Mouse (Mus musculus) megakaryocyte, embryonic 14.5 days (primary cell): ENCODE measurements at regions not wholly inside any gene's neighbourhood (a gene's known extent, or its start where the extent isn't known, plus 50 kb on each side); places are given as distances from the start of the nearest gene placed in this dataset.

Experiments used
- H3K27me3 ChIP-seq: replicated peaks from 2 replicates; pipeline ENCODE3; 2012; ENCODE audit warnings: inconsistent platforms
- H3K36me3 ChIP-seq: replicated peaks from 2 replicates; pipeline ENCODE3; 2012; ENCODE audit warnings: low read length, inconsistent platforms, mixed read lengths
- H3K4me1 ChIP-seq: 2 replicates; pipeline ENCODE4 v1.6.1; 2012; ENCODE audit warnings: inconsistent platforms
- H3K4me3 ChIP-seq: replicated peaks from 2 replicates; pipeline ENCODE3; 2012; ENCODE audit warnings: moderate library complexity, mild to moderate bottlenecking, inconsistent platforms
- H3K9me3 ChIP-seq: 2 replicates; pipeline ENCODE4 v1.6.1; 2012; ENCODE audit warnings: inconsistent platforms
- FLI1 ChIP-seq: IDR thresholded peaks from 2 replicates; pipeline ENCODE4 v1.6.1; 2012; ENCODE audit warnings: low read length, inconsistent platforms, mixed read lengths
- GATA1 ChIP-seq: IDR thresholded peaks from 3 replicates; pipeline ENCODE4 v1.6.1; 2012; ENCODE audit warnings: mixed read lengths, low read length, inconsistent platforms, borderline replicate concordance

DNA sequence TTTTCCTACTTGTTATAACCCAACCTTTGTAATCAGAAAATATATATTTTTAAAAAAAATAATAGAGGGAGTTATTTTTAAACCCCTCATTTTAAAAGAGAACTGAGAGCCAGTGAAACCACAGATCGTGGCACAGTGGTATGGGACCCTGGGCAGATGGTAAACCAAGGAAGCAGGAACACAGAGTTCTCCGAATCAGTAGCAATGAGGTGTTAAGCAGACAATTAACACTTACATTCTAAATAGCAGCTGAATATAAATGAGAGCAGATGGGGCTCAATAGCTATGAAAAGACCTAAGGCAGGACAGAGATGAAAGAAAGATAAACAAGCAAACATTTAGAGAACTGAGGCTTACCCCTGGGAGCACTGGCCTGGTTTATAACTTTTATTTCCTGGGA, 116.8 kb downstream of the Fam114a2 start:
- H3K4me1 ChIP-seq, result peaks cover 6% of the 10 kb centered on the region
- peaks cover 20% of the 10 kb centered on the region for H3K9me3 ChIP-seq
- TF ChIP-seq FLI1 (no peak), GATA1 (no peak)
- no peak overlapping the region for H3K4me3 ChIP-seq
- H3K27me3 ChIP-seq, result peaks cover 7% of the 10 kb centered on the region
- H3K36me3 ChIP-seq, result no peaks in the 10 kb centered on the region

DNA sequence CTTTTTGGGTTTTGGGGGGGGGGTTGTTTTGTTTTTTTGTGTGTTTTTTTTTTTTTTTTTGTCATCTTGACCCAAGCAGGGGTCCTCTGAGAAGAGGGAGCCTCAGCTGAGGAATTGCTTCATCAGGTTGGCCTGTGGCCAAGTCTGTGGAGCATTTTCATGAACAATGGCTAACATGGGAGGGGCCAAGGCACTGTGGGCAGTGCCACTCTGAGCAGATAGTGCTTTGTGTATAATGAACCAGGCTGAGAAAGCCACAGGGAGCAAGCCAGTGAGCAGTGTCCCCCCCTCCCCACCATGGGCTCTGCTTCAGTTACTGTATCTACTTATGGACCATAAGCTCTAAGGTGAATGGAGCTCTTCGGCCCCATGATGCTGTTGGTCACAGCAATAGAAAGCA, 119.1 kb downstream of the Fam114a2 start:
- TF ChIP-seq GATA1 (no peak), FLI1 (no peak)
- H3K27me3 ChIP-seq, result peaks cover 5% of the 10 kb centered on the region
- no peaks in the 10 kb centered on the region for H3K36me3 ChIP-seq
- no peak overlapping the region for H3K4me3 ChIP-seq
- peaks cover 5% of the 10 kb centered on the region; the same call in 1 of the 2 replicates for H3K9me3 ChIP-seq
- peaks cover 6% of the 10 kb centered on the region for H3K4me1 ChIP-seq

DNA sequence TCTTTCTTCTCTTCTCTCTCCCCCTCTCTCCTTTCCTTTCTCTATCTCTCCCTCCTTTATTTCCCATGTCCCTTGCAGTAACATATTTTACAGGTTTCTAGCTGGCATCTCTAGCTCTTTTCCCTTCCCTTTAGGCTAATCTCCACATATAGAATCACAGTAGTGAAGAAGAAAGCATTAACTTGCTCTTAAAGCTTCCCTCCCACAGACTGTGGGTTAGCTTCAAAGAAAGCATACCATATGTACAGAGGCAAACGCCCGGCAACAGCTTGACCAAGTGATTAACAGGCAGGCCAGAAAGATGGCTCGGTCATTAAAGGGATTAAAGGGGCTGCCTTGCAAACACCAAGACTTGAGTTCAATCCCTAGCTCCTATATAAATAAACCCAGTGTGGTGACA, 122.0 kb downstream of the Fam114a2 start:
- Histone ChIP-seq H3K27me3 (peaks cover 8% of the 10 kb centered on the region), H3K4me3 (no peak overlapping the region), H3K4me1 (peaks cover 6% of the 10 kb centered on the region), H3K9me3 (no peaks in the 10 kb centered on the region), H3K36me3 (no peaks in the 10 kb centered on the region)
- no peak for TF ChIP-seq FLI1
- TF ChIP-seq GATA1, result no peak

DNA sequence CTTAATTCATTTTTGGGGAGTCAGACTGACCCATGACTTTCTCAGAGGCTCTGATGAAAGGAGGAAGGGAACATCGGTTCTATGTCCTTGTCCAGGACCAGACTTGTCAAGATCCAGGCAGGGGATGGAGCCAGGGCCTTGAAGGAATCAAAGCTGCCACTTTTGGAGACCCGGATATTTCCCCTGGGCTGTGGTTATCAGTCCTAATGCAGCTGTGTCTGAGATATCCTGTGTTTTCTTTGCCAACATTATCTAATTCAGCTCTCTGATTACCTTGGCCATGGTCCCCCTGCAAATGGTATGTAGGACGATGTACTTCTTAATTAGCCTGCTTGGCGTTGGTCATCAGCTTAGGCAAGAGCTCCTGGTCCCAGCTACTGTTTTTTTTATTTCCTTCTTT, 127.6 kb downstream of the Fam114a2 start:
- peaks cover 14% of the 10 kb centered on the region for H3K27me3 ChIP-seq
- no peaks in the 10 kb centered on the region for H3K4me1 ChIP-seq
- H3K36me3 ChIP-seq, result no peaks in the 10 kb centered on the region
- H3K4me3 ChIP-seq, result no peak overlapping the region
- TF ChIP-seq GATA1, result no peak
- peaks cover 2% of the 10 kb centered on the region; the same call in 1 of the 2 replicates for H3K9me3 ChIP-seq
